Mouse (Mus musculus): ENCODE measurements around the gene A930004D18Rik.
A peak's percentile ranks its signal among the peaks of the same experiment; 100 is the strongest.

DNA sequence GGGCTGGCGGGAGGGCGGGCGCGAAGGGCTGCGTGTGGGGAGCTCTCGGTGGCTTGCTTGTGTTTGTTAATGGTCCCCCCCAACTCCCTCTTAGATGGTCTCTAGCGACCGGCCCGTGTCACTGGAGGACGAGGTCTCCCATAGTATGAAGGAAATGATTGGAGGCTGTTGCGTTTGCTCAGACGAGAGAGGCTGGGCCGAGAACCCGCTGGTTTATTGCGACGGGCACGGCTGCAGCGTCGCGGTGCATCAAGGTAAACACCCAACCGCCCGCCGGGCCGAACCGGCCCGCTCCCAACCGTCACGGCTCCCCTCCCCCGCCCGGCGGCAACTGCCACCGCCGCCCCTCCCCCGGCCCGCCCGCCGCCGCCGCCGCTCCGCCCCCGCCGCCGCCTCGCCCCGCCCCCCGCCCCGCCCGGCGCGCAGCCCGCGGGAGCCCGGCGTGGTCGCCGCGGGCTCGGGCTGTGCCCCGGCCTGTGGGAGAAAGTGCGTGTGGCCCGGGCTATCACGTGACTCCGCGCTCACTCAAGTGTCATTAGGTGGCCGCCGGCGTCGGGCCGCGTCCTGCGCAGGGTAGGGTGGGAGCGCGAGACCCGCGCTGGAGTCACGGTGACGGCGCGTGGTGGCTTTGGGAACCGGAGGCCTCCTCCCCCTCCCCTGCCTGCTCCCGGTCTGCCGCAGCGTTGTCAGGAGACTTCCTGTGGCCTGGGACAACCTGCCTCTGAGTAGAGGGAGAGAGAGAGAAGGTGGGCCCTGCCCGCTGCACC, 27.6 kb upstream of the A930004D18Rik start:
- peak; percentile 40; the same call in 1 of the 2 replicates for TF ChIP-seq POLR2A (IDR thresholded peaks at IDR 0.05; ENCODE audit: borderline replicate concordance, extremely low read depth, insufficient read depth, insufficient read length, poor library complexity, severe bottlenecking)
- no peak for TF ChIP-seq CTCF (IDR thresholded peaks at IDR 0.05; ENCODE audit: borderline replicate concordance, extremely low read depth, insufficient read depth, insufficient read length)

All from brain, embryonic 14.5 days (tissue).